Mouse (Mus musculus) megakaryocyte, embryonic 14.5 days (primary cell): ENCODE results near the gene Pigs. TPM values are rescaled to one million over a fixed set of nuclear protein-coding genes. Genes with fewer than 3 reads are reported as not detected.

Experiments
- H3K27me3 ChIP-seq: replicated peaks from 2 replicates; pipeline ENCODE3; 2012; ENCODE audit warnings: inconsistent platforms
- H3K36me3 ChIP-seq: replicated peaks from 2 replicates; pipeline ENCODE3; 2012; ENCODE audit warnings: low read length, inconsistent platforms, mixed read lengths
- H3K4me1 ChIP-seq: 2 replicates; pipeline ENCODE4 v1.6.1; 2012; ENCODE audit warnings: inconsistent platforms
- H3K4me3 ChIP-seq: replicated peaks from 2 replicates; pipeline ENCODE3; 2012; ENCODE audit warnings: moderate library complexity, mild to moderate bottlenecking, inconsistent platforms
- H3K9me3 ChIP-seq: 2 replicates; pipeline ENCODE4 v1.6.1; 2012; ENCODE audit warnings: inconsistent platforms
- FLI1 ChIP-seq: IDR thresholded peaks from 2 replicates; pipeline ENCODE4 v1.6.1; 2012; ENCODE audit warnings: low read length, inconsistent platforms, mixed read lengths
- GATA1 ChIP-seq: IDR thresholded peaks from 3 replicates; pipeline ENCODE4 v1.6.1; 2012; ENCODE audit warnings: mixed read lengths, low read length, inconsistent platforms, borderline replicate concordance
- polyA plus RNA-seq: library from polyadenylated mRNA; stranded (reverse); fragments of >175 nt; gene quantifications from 2 replicates; pipeline ENCODE4 v1.2.3, GENCODE M21; 2012; ENCODE audit warnings: low replicate concordance; ENCODE audit not compliant: insufficient read depth

Pigs gene
- polyA plus RNA-seq, 1 experiment, result 73.7 TPM

DNA sequence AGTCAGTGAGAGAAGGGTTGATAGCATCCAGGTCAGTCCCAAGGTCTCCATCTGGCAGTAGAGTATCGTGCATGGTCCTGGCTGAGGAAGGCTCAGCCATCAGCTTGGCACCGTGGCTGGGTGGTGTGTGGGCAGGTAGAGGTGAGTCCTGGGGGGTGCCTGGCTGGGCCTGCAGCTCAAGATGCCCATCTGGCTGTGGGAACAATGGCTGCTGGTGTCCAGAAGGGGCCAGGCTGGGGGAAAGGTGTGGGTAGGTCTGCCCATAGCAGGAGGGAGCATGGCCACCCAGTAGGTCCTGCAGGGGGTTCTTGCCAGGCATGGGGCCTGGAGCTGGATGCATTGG, 32.5 kb downstream of the Pigs start:
- no peaks in the 10 kb centered on the region for H3K9me3 ChIP-seq
- no peak for TF ChIP-seq FLI1
- TF ChIP-seq GATA1, result no peak
- H3K4me1 ChIP-seq, result peaks cover 32% of the 10 kb centered on the region
- H3K27me3 ChIP-seq, result peaks cover 38% of the 10 kb centered on the region
- H3K36me3 ChIP-seq, result no peaks in the 10 kb centered on the region
- H3K4me3 ChIP-seq, result peak overlapping the region; percentile 90

GRCm38 (mm10) chr11:78363309-78364007, 35.2 kb downstream of the Pigs start:
- H3K4me1 ChIP-seq, result peaks cover 46% of the 10 kb centered on the region
- no peaks in the 10 kb centered on the region for H3K36me3 ChIP-seq
- TF ChIP-seq GATA1 (no peak), FLI1 (no peak)
- peaks cover 65% of the 10 kb centered on the region for H3K27me3 ChIP-seq
- H3K9me3 ChIP-seq, result no peaks in the 10 kb centered on the region
- no peak overlapping the region for H3K4me3 ChIP-seq

DNA sequence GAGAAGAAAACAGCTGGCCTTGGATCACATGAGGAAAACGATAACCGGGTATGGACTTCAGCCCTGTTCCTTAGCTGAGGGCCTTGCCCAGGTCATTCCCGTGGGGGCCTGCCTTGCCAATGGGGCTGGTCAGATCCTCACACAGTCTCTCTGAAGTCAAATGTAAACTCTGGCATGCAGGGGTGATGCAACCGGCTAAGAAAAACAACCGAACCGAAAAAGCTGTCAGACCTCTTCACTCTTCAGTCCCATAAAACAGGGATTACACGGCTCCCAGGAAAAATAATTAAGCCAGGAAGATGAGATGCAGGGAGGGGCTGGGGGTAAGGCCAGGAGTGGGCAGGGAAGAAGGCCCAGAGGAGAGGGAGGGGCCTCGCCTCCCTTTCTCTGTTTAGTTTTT, 35.9 kb downstream of the Pigs start:
- Histone ChIP-seq H3K27me3 (peaks cover 68% of the 10 kb centered on the region), H3K4me3 (no peak overlapping the region), H3K9me3 (no peaks in the 10 kb centered on the region), H3K36me3 (no peaks in the 10 kb centered on the region), H3K4me1 (peaks cover 43% of the 10 kb centered on the region)
- TF ChIP-seq GATA1, result no peak
- no peak for TF ChIP-seq FLI1

- no peak for TF ChIP-seq FLI1
- TF ChIP-seq GATA1, result no peak
- H3K27me3 ChIP-seq, result peaks cover 95% of the 10 kb centered on the region
- H3K9me3 ChIP-seq, result no peaks in the 10 kb centered on the region
- H3K4me1 ChIP-seq, result peaks cover 26% of the 10 kb centered on the region
- no peaks in the 10 kb centered on the region for H3K36me3 ChIP-seq
- no peak overlapping the region for H3K4me3 ChIP-seq
Measured at GRCm38 (mm10) chr11:78367456-78368225, 39.4 kb downstream of the Pigs start.

- H3K27me3 ChIP-seq, result peaks cover 74% of the 10 kb centered on the region
- no peaks in the 10 kb centered on the region for H3K9me3 ChIP-seq
- no peaks in the 10 kb centered on the region for H3K36me3 ChIP-seq
- TF ChIP-seq FLI1 (no peak), GATA1 (no peak)
- no peak overlapping the region for H3K4me3 ChIP-seq
- H3K4me1 ChIP-seq, result peaks cover 21% of the 10 kb centered on the region
Measured at GRCm38 (mm10) chr11:78370389-78370788, 42.2 kb downstream of the Pigs start.

DNA sequence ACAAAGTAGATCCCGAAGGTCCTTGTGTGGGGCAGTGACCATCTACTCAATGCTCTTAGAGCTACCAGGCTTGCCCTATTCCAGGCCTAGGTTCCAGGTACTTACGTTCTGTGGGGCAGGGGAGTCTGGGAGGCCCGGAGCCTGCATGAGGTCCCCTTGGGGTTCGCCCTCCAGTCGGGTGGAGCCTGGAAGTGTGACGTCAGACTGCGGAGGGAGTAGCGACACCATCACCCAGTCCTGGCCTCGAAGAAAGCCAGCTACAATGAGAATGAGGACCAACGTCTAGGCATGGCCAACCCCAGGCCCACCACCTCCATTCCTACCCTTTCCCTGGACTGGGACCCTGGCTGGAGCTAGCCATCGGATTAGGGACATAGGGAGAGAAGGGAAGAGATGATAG, 43.5 kb downstream of the Pigs start:
- H3K4me1 ChIP-seq, result peaks cover 24% of the 10 kb centered on the region
- TF ChIP-seq FLI1 (no peak), GATA1 (no peak)
- H3K36me3 ChIP-seq, result no peaks in the 10 kb centered on the region
- H3K27me3 ChIP-seq, result peaks cover 62% of the 10 kb centered on the region
- no peak overlapping the region for H3K4me3 ChIP-seq
- no peaks in the 10 kb centered on the region for H3K9me3 ChIP-seq

DNA sequence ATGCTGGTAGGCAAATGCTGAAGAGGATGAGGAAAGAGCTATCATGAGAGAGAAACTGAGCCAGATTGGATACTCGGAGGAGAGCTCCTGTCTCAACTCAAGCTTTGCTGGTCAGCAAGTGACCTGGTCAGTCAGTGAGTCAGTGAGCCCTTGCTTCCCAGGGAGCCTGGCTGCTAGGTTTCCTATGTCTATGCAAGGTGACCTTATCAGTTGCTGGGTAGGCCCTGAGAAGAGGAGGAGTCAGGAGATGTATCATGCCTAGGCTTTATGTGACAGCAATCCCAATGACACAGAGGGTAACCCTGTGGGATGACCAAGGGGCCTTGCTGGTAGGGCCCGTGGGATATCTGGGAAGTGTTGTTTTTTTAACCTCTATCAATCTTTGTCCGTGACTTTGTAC, 44.0 kb downstream of the Pigs start:
- Histone ChIP-seq H3K4me1 (peaks cover 22% of the 10 kb centered on the region), H3K9me3 (no peaks in the 10 kb centered on the region), H3K36me3 (no peaks in the 10 kb centered on the region), H3K4me3 (no peak overlapping the region), H3K27me3 (peaks cover 61% of the 10 kb centered on the region)
- no peak for TF ChIP-seq GATA1
- no peak for TF ChIP-seq FLI1

- Histone ChIP-seq H3K27me3 (peaks cover 58% of the 10 kb centered on the region), H3K4me1 (peaks cover 26% of the 10 kb centered on the region), H3K36me3 (no peaks in the 10 kb centered on the region), H3K9me3 (no peaks in the 10 kb centered on the region), H3K4me3 (no peak overlapping the region)
- TF ChIP-seq FLI1 (no peak), GATA1 (no peak)
Measured at GRCm38 (mm10) chr11:78372610-78373009, 44.4 kb downstream of the Pigs start.

GRCm38 (mm10) chr11:78374147-78374546, 45.9 kb downstream of the Pigs start:
- Histone ChIP-seq H3K9me3 (no peaks in the 10 kb centered on the region), H3K4me3 (no peak overlapping the region), H3K27me3 (peaks cover 56% of the 10 kb centered on the region), H3K4me1 (peaks cover 21% of the 10 kb centered on the region), H3K36me3 (no peaks in the 10 kb centered on the region)
- TF ChIP-seq FLI1, result no peak
- no peak for TF ChIP-seq GATA1

GRCm38 (mm10) chr11:78377549-78378159, 49.4 kb downstream of the Pigs start:
- no peak overlapping the region for H3K4me3 ChIP-seq
- H3K27me3 ChIP-seq, result peaks cover 37% of the 10 kb centered on the region
- peaks cover 40% of the 10 kb centered on the region for H3K4me1 ChIP-seq
- H3K36me3 ChIP-seq, result no peaks in the 10 kb centered on the region
- no peaks in the 10 kb centered on the region for H3K9me3 ChIP-seq
- TF ChIP-seq FLI1 (no peak), GATA1 (no peak)
